ENCODE assay signal across 13 mouse cellular contexts in genomic region chr1:160053510-160054305, GRCm38 (mm10). TPM values are rescaled to one million over a fixed set of nuclear protein-coding genes. Genes with fewer than 3 reads are reported as not detected.
DNase-seq lines count a peak whose midpoint lies in the region; ATAC-seq and TF ChIP-seq lines count a peak whose summit lies in the region.
"Had no signal": no experiment of that assay in that cellular context is flagged by ENCODE, and none has a peak within 500 bp of the region (broad histone marks: within the 10 kb centered on the region; RNA-seq: fewer than 3 reads in every experiment).

No protein-coding gene starts in this region.

- peak overlapping the region; percentile 90 for H3K27ac ChIP-seq in kidney, adult 2 months (ENCODE audit: insufficient read depth, low read depth, low read length)
- H3K27ac ChIP-seq in liver, embryonic 13.5 days = peak overlapping the region; percentile 63
- H3K27ac ChIP-seq in hindbrain, embryonic 14.5 days = no peak overlapping the region
- H3K27ac ChIP-seq: hindbrain, embryonic 10.5 days had no signal

- peak overlapping the region; percentile 21 for H3K4me2 ChIP-seq in liver, embryonic 13.5 days
- no peak overlapping the region for H3K4me2 ChIP-seq in hindbrain, embryonic 14.5 days (replicated peaks)
- H3K4me2 ChIP-seq: midbrain, embryonic 11.5 days had no signal

- WGBS in kidney, adult 2 months = 64% methylated on average over 5 of the region's 5 CpGs
- 61% methylated on average over 5 of the region's 5 CpGs for WGBS in liver, embryonic 13.5 days (ENCODE audit: insufficient replicate concordance)
- 90% methylated on average over 5 of the region's 5 CpGs for WGBS in hindbrain, embryonic 14.5 days

- H3K9me3 ChIP-seq in liver, embryonic 13.5 days (replicated peaks) = no peaks in the 10 kb centered on the region
- H3K9me3 ChIP-seq in hindbrain, embryonic 14.5 days (ENCODE audit: control insufficient read depth, low read length) = no peaks in the 10 kb centered on the region
- H3K9me3 ChIP-seq: hindbrain, embryonic 10.5 days had no signal

- H3K4me1 ChIP-seq in kidney, adult 2 months (ENCODE audit: control insufficient read depth, insufficient read depth, low read length) = peaks cover 10% of the 10 kb centered on the region
- peaks cover 93% of the 10 kb centered on the region for H3K4me1 ChIP-seq in liver, embryonic 13.5 days (replicated peaks)
- H3K4me1 ChIP-seq in hindbrain, embryonic 14.5 days (replicated peaks; ENCODE audit: control insufficient read depth, insufficient read depth, low read length) = no peaks in the 10 kb centered on the region
- H3K4me1 ChIP-seq: hindbrain, embryonic 10.5 days had no signal

- peak; percentile 86 for ATAC-seq in liver, embryonic 13.5 days (ENCODE audit: low read depth)
- ATAC-seq in hindbrain, embryonic 14.5 days (ENCODE audit: low FRiP score) = no peak

- no peak for TF ChIP-seq POLR2A in kidney, adult 2 months (IDR thresholded peaks at IDR 0.05; ENCODE audit: low read depth, low read length)

- TF ChIP-seq CTCF in kidney, adult 2 months (conservative IDR thresholded peaks at IDR 0.05; ENCODE audit: insufficient read depth, insufficient read length, low read depth, low read length) = no peak

- peak overlapping the region; percentile 26; the same call in 1 of the 2 replicates for H3K9ac ChIP-seq in liver, embryonic 13.5 days
- H3K9ac ChIP-seq in hindbrain, embryonic 14.5 days = no peak overlapping the region

- no peak overlapping the region for H3K4me3 ChIP-seq in kidney, adult 2 months (ENCODE audit: insufficient read depth, low read depth, low read length)
- no peak overlapping the region for H3K4me3 ChIP-seq in liver, embryonic 13.5 days (replicated peaks)
- H3K4me3 ChIP-seq in hindbrain, embryonic 14.5 days (replicated peaks; ENCODE audit: low read length) = no peak overlapping the region
- H3K4me3 ChIP-seq: hindbrain, embryonic 10.5 days had no signal

- DNase-seq in kidney, adult 2 months = peak; percentile 38
- no peak for DNase-seq in kidney, postnatal 36 days
- DNase-seq in Muller cell, postnatal 12 days (ENCODE audit: inconsistent ontology term) = peak; percentile 55
- no peak for DNase-seq in liver, embryonic 13.5 days
- DNase-seq in mesoderm, embryonic 11.5 days (ENCODE audit: low read depth, low spot score) = peak; percentile 15
- DNase-seq in urinary bladder, postnatal 14 days (ENCODE audit: low spot score) = no peak
- no peak for DNase-seq in urinary bladder, postnatal 4 days (ENCODE audit: low spot score in 2 of 2)
- DNase-seq in hindbrain, embryonic 14.5 days (ENCODE audit: low spot score) = no peak
- DNase-seq: adrenal gland, adult 2 months; cerebellum, adult 18-20 months; gastrocnemius, postnatal 14 days had no signal

- no peaks in the 10 kb centered on the region for H3K36me3 ChIP-seq in kidney, adult 2 months (ENCODE audit: control insufficient read depth, insufficient read depth, low read length)
- peaks cover 3% of the 10 kb centered on the region; the same call in 1 of the 2 replicates for H3K36me3 ChIP-seq in liver, embryonic 13.5 days
- no peaks in the 10 kb centered on the region for H3K36me3 ChIP-seq in hindbrain, embryonic 14.5 days (replicated peaks; ENCODE audit: control insufficient read depth, insufficient read depth)
- H3K36me3 ChIP-seq: hindbrain, embryonic 10.5 days had no signal

- no peaks in the 10 kb centered on the region for H3K27me3 ChIP-seq in kidney, adult 2 months (replicated peaks; ENCODE audit: control insufficient read depth, insufficient read depth, low read length)
- H3K27me3 ChIP-seq in liver, embryonic 13.5 days = no peaks in the 10 kb centered on the region
- no peaks in the 10 kb centered on the region for H3K27me3 ChIP-seq in hindbrain, embryonic 14.5 days (ENCODE audit: control insufficient read depth, insufficient read depth, low read length)

RNA-seq across cellular contexts. Expression of gene 4930523C07Rik, which starts 9.5 kb away (rescaled TPM):
- 8.4 and 9.5 TPM in 2 replicates for polyA plus RNA-seq in kidney, adult 2 months (2012; rRNA removed)
- 29.8 and 30.3 TPM in 2 replicates for polyA plus RNA-seq in liver, embryonic 13.5 days (2015; fragmentation: Nextera tagmentation; extraction: Ambion mirVana)
- polyA plus RNA-seq in hindbrain, embryonic 14.5 days (2014; fragmentation: Nextera tagmentation; extraction: Ambion mirVana) = 2.8 and 2.9 TPM in 2 replicates

Comparison
In these comparisons a context has a peak if more than half of its experiments do, and no peak if none do; other contexts are left out.
1. DNase-seq: peak in kidney, adult 2 months (single experiment), Muller cell, postnatal 12 days (single experiment) and mesoderm, embryonic 11.5 days (single experiment); none in kidney, postnatal 36 days (0 of 2), liver, embryonic 13.5 days (single experiment), urinary bladder, postnatal 14 days (single experiment), urinary bladder, postnatal 4 days (0 of 2) and hindbrain, embryonic 14.5 days (single experiment).